Mouse (Mus musculus) lung, embryonic 15.5 days (tissue): ENCODE results near the gene Armc9. TPM values are rescaled to one million over a fixed set of nuclear protein-coding genes. Genes with fewer than 3 reads are reported as not detected.

ENCODE experiments used
- polyA plus RNA-seq: library from polyadenylated mRNA; unstranded; fragments of >200 nt; fragmentation: Nextera tagmentation; extraction: Ambion mirVana; gene quantifications from 2 replicates; pipeline ENCODE4 v1.2.1, GENCODE M21; 2015

Gene Armc9
- polyA plus RNA-seq, 1 experiment from 2014 or later = 20.3 TPM

Other genes starting within 250 kb of the Armc9 start
- gene 4933407L21Rik, start 226.3 kb upstream of the Armc9 start, polyA plus RNA-seq = 0.14 and 0.47 TPM in 2 replicates
- gene Gpr55, start 193.8 kb upstream of the Armc9 start, polyA plus RNA-seq = 0.09 TPM in 1 of 2 replicates, not detected in the other
- not detected in 2 replicates for gene Spata3, start 138.0 kb upstream of the Armc9 start, polyA plus RNA-seq
- 1.2 TPM in 2 replicates for gene 2810459M11Rik, start 108.9 kb upstream of the Armc9 start, polyA plus RNA-seq
- 172 and 176 TPM in 2 replicates for gene Psmd1, start 90.4 kb upstream of the Armc9 start, polyA plus RNA-seq
- 0.20 and 0.29 TPM in 2 replicates for gene Htr2b, start 42.8 kb upstream of the Armc9 start, polyA plus RNA-seq
- 0.33 and 0.44 TPM in 2 replicates for gene Gm21972, start 21.1 kb upstream of the Armc9 start, polyA plus RNA-seq
- gene B3gnt7, start 148.1 kb downstream of the Armc9 start, polyA plus RNA-seq = 4.5 and 5.6 TPM in 2 replicates
- gene Ncl, start 204.6 kb downstream of the Armc9 start, polyA plus RNA-seq = 342 and 365 TPM in 2 replicates